Mouse (Mus musculus) erythroblast, embryonic 14.5 days (primary cell): ENCODE data around the gene Tpra1.

Source experiments
- GATA1 ChIP-seq: IDR thresholded peaks from 2 replicates; pipeline ENCODE4 v1.6.1; 2012; ENCODE audit warnings: low read length, inconsistent platforms, mixed read lengths
- TAL1 ChIP-seq: IDR thresholded peaks from 3 replicates; pipeline ENCODE4 v1.6.1; 2012; ENCODE audit warnings: low read length, inconsistent platforms, mixed read lengths

DNA sequence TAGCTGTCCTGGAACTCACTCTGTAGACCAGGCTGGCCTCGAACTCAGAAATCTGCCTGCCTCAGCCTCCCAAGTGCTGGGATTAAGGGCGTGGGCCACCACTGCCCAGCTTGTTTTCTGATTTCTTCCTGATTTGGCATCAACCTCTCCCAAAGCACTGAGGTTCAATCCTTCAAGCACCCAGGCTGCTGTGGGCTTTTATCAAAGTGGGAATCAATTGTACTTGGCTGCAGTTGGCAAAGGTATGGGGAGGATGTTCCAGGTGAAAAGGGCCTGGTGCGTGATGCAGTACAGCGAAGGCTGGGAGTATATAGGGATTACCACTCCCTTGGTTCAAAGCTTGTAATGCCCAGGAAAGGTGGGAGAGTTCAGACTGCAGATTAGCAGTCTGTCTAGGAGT is 3.0 kb upstream of the Tpra1 start:
- TF ChIP-seq TAL1, result no peak
- TF ChIP-seq GATA1, result no peak
